Mouse (Mus musculus) G1E (cell line): ENCODE measurements around the gene Tpr.

Experiments used
- CTCF ChIP-seq: IDR thresholded peaks from 2 replicates; pipeline ENCODE4 v1.5.1; 2012; ENCODE audit warnings: low read depth, low read length, inconsistent platforms, mixed read lengths
- GATA1 ChIP-seq: IDR thresholded peaks from 2 replicates; pipeline ENCODE4 v1.6.1; 2012; ENCODE audit warnings: borderline replicate concordance, low read length, inconsistent platforms, mixed read lengths
- GATA2 ChIP-seq: IDR thresholded peaks from 2 replicates; pipeline ENCODE4 v1.6.1; 2012; ENCODE audit warnings: low read depth, low read length, inconsistent platforms, borderline replicate concordance
- POLR2AphosphoS5 ChIP-seq: IDR thresholded peaks from 2 replicates; pipeline ENCODE4 v1.6.1; 2012; ENCODE audit warnings: low read depth, low read length, inconsistent platforms; ENCODE audit not compliant: insufficient replicate concordance
- TAL1 ChIP-seq: conservative IDR thresholded peaks from 2 replicates; pipeline ENCODE4 v1.6.1; 2012; ENCODE audit warnings: low read depth, low read length, inconsistent platforms, mixed read lengths

DNA sequence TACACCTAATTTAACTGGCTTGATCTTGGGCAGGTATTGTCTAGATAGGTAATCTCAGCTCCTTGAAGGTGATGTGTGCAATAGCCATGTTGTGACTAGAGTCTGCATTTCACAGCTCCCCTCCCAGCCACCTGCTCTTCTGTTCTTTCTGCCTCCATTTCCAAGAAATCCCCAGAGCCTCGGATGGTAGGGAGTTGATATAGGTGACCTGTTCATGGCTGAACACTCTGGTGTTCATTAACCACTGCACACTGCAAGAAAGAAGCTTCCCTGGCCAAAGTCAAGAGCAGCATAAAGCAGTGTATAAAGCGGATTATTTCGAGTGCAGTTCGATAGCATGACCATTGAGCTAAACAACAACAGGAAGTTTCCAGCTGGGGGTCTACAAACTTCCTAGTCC is 25.8 kb downstream of the Tpr start:
- no peak for TF ChIP-seq CTCF
- TF ChIP-seq TAL1: no peak
- no peak for TF ChIP-seq GATA2
- TF ChIP-seq GATA1: no peak
- no peak for TF ChIP-seq POLR2AphosphoS5
